Mouse (Mus musculus): ENCODE measurements around the gene Jmjd4. TPM values are rescaled to one million over a fixed set of nuclear protein-coding genes. Genes with fewer than 3 reads are reported as not detected.
A peak's percentile ranks its signal among the peaks of the same experiment; 100 is the strongest.

Jmjd4 gene
- polyA plus RNA-seq, 1 experiment from 2014 or later, result 11.8 TPM

DNA sequence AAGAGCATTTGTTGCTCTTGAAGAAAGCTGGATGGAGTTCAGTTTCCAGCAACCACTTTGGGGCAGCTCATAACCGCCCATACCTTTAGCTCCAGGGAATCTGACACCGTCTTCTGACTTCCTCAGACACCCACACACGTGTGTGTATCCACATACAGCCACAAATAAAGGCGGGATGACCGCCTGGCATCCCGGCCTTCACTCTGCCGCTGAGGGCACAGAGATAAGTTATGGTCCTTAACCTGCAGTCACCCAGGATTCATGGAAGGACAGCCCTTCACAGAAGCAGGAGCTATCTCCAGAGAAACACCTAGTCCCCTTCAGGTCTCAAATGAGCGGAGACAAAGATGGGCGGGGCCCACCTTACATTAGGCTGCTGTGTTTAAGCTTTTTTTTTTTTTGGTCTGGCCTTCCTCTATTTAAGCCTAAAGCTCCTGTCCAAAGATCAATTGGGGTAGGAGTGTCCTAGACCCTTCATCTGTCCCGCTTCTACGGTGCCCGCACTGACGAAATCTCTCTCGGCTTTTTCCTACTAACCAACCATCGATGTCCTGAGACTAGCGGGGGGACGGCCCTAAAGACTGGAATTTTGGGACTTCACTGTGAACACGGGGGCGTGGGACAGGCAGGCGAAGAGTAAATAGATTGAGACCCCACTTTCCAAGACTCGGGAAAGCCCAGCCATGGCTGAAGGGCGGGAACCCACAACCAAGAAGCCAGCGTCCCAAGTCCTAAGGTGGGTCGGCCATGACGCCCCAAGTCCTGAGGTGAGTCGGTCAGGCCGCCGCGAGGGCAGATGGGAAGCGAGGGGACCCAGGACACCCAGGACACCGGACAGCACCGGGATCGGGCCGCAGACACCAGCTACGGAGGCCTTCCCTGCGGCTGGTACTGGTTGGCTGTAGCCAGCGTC lies 21.8 kb downstream of the Jmjd4 start:
- DNase-seq (ENCODE audit: low spot score), result no peak

DNA sequence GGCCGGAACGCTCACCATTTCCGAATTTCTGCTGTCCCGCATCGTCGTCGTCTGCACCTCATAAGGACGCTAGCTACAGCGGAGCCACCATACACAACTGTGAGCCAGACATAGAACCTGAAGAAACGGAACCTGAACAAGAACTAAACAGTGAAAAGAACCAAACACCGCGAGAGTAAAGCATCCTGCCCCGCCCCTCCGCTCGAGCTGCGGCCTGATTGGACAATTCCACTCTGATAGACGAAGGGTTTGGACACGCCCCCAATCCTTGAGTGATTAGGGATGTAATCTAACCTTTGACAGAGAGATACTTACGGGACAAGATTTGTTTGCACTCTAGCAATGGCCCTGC lies 22.5 kb downstream of the Jmjd4 start, which contains the start of gene Zfp867:
Gene Zfp867, minus strand, starts transcription at position 149 of the 352 bp plus-strand sequence.
- peak; percentile 86 for DNase-seq (ENCODE audit: low spot score)

DNA sequence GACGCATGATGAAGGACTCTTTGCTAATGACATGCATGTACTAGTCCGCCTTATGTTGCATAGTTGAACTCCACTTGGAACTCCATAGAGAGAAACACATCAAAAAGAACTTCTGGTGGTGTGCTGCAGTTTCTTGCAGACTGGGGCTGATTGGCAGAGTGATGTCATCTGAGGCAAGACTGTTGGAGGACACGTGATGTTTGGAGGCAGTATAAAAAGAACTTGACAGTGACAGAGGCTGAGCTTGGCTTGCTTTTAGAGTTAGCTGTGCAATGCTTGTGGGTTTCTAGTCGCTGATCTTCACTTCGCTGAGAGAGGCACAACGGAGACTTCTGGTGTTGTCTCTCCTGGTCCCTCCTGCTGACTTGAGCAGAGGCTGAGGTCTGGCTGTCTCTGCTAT lies 27.4 kb downstream of the Jmjd4 start:
- no peak for DNase-seq (ENCODE audit: low spot score)

DNA sequence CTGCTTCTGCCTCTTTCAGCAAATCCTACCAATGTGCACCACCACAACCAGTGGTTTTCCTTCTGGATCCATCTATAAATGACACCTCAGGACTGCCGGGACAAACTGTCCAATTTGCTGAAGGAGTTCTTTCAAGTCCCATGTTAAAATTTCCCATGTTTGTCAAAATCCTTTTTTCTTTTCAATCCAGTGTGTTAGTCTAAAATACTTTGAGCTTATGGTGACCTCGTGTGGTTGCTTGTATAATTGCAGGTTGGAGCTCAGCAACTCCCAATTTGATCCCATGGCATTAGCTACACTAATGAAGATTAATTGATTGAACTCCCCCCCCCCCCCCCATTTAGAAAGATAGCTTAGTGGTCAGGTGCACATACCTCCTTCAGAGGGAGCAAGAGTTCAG lies 33.4 kb downstream of the Jmjd4 start:
- peak; percentile 50 for DNase-seq (ENCODE audit: low spot score)

DNA sequence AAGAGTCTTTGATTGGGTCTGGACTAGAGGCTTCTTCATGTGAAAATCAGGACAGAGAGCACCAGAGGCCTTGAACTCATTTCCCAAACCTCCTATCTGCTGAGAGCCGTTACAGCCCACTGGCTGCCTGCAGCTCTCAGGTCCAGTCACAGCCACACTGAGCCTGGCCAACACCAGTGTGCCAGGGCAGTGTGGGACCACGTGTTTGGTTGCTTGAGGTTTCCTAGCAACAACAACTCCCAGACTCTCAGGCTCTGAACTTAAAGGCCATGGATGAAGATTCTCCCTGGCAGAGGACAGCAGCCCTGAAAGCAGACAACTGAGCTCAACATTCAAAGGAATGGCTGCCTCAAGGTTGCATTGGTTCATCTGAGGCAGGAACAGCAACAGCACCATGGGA lies 35.8 kb downstream of the Jmjd4 start:
- no peak for DNase-seq (ENCODE audit: low spot score)

GRCm38 (mm10) chr11:59486222-59486621 lies 36.4 kb downstream of the Jmjd4 start:
- DNase-seq (ENCODE audit: low spot score), result no peak

GRCm38 (mm10) chr11:59496672-59497310 lies 46.9 kb downstream of the Jmjd4 start:
- DNase-seq (ENCODE audit: low spot score), result no peak

GRCm38 (mm10) chr11:59497747-59498146 lies 47.9 kb downstream of the Jmjd4 start:
- no peak for DNase-seq (ENCODE audit: low spot score)

DNA sequence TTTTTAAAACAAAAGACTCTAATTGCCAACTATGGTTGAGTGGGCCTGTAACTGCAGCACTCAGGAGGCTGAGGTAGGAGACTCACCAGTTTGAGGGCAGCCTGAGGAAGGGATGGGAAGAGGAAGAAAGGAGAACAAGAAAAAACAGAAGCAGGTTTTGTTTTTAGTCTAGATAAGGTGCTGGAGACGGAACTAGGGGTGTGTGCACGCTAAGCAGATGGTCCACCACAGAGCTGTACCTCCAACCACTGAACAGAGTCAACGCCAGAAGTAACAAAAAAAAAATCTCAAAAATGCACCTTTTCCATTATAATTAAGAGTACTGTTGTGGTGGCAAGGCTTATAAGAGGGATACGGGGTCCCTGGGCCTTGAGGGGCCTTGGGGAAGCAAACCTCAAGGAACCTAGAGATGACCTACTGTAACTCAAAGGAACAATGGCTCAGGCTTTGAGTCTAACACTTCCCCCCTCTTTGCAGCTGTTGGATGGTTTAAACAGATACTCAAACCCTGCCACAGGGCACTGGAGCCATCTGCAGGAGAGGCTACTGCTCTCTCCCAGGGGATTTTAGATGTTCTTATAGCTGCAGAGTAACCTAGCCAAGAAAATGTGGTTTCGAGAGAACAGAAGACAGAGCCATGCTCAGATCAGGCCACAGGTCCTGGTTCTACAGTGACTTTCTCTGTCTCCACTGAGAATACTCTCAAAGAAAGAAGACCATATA lies 52.3 kb downstream of the Jmjd4 start:
- DNase-seq (ENCODE audit: low spot score), result no peak

DNA sequence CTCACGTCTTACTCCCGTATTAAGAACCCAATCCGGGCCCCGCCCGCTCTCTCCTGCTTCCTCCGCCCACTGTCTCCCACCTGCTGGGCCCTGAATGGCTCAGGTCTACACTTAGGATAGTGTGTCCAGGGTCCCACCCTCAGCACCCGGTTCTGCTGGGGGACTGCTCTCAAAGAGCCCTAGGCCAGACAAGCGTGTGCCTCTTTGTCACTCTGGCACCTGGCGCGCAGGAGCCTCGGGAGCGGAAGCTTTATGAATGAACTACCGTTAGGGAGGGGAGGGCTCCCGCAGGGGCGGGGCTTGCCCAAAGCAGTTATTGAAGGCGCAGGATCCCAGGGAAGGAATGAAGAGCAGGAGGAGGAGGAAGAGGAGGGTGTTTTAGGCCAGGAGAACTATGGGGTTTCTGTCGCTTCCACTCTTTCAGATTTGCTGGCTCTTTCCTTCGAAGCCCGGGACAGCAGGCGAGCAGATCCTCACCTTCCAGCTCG lies 55.5 kb downstream of the Jmjd4 start:
- DNase-seq (ENCODE audit: low spot score), result peak; percentile 80

- DNase-seq (ENCODE audit: low spot score), result peak; percentile 77
Measured at GRCm38 (mm10) chr11:59505839-59506712, 56.2 kb downstream of the Jmjd4 start.

DNA sequence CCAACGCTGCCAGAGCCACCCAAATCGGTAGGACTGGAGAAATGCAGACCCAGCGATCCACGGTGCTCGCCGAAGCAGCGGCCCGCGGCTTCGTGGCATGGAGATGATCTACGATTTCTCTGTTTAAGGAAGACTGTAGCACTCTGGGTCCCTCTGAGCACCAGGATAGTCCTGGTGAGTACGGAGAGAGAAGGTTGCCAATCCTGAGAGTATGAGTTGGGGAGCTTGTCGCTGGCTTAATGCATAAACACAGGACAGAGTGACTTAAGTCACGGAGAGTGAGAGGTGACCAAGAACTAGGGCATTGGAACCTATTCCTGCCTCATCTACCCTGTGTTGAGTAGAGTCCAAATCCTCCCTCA lies 56.8 kb downstream of the Jmjd4 start:
- no peak for DNase-seq (ENCODE audit: low spot score)

Other genes with a start within 250 kb of the Jmjd4 start
- 106 and 110 TPM in 2 replicates for gene Mrpl55, start 247.6 kb upstream of the Jmjd4 start, polyA plus RNA-seq (2015; fragmentation: Nextera tagmentation; extraction: Ambion mirVana)
- gene 2310033P09Rik, start 241.7 kb upstream of the Jmjd4 start, polyA plus RNA-seq (2015; fragmentation: Nextera tagmentation; extraction: Ambion mirVana), result 36.6 and 45.7 TPM in 2 replicates
- gene Arf1, start 221.8 kb upstream of the Jmjd4 start, polyA plus RNA-seq (2015; fragmentation: Nextera tagmentation; extraction: Ambion mirVana), result 488 and 519 TPM in 2 replicates
- 0.13 and 0.20 TPM in 2 replicates for gene Wnt3a, start 159.3 kb upstream of the Jmjd4 start, polyA plus RNA-seq (2015; fragmentation: Nextera tagmentation; extraction: Ambion mirVana)
- gene Wnt9a, start 143.1 kb upstream of the Jmjd4 start, polyA plus RNA-seq (2015; fragmentation: Nextera tagmentation; extraction: Ambion mirVana), result 1.2 TPM in 2 replicates
- gene Prss38, start 74.4 kb upstream of the Jmjd4 start, polyA plus RNA-seq (2015; fragmentation: Nextera tagmentation; extraction: Ambion mirVana), result not detected in 2 replicates
- gene Snap47, start 1.1 kb downstream of the Jmjd4 start, polyA plus RNA-seq (2015; fragmentation: Nextera tagmentation; extraction: Ambion mirVana), result 45.1 and 49.5 TPM in 2 replicates
- 3.3 and 3.8 TPM in 2 replicates for gene Zfp867, start 22.4 kb downstream of the Jmjd4 start, polyA plus RNA-seq (2015; fragmentation: Nextera tagmentation; extraction: Ambion mirVana)
- gene Zkscan17, start 76.7 kb downstream of the Jmjd4 start, polyA plus RNA-seq (2015; fragmentation: Nextera tagmentation; extraction: Ambion mirVana), result 14.9 and 15.0 TPM in 2 replicates
- gene Nlrp3, start 91.5 kb downstream of the Jmjd4 start, polyA plus RNA-seq (2015; fragmentation: Nextera tagmentation; extraction: Ambion mirVana), result 0.49 TPM in 2 replicates
- gene Olfr222, start 126.2 kb downstream of the Jmjd4 start, polyA plus RNA-seq (2015; fragmentation: Nextera tagmentation; extraction: Ambion mirVana), result not detected in 2 replicates
- not detected in 2 replicates for gene Olfr223, start 143.2 kb downstream of the Jmjd4 start, polyA plus RNA-seq (2015; fragmentation: Nextera tagmentation; extraction: Ambion mirVana)
- gene Mprip, start 211.3 kb downstream of the Jmjd4 start, polyA plus RNA-seq (2015; fragmentation: Nextera tagmentation; extraction: Ambion mirVana), result 46.7 and 55.6 TPM in 2 replicates